8 mouse cellular contexts compared by ENCODE assay signal in genomic region chr10:91270955-91271741, GRCm38 (mm10).
DNase-seq lines count a peak whose midpoint lies in the region; ATAC-seq and TF ChIP-seq lines count a peak whose summit lies in the region.

No protein-coding gene starts in this region.

- H3K9ac ChIP-seq in CH12.LX (ENCODE audit: insufficient read depth, low read depth): peak overlapping the region; percentile 53
- H3K9ac ChIP-seq in forebrain, embryonic 11.5 days (ENCODE audit: low read length): no peak overlapping the region; the same call in 1 of the 2 replicates
- H3K9ac ChIP-seq in heart, embryonic 16.5 days (ENCODE audit: low read length): peak overlapping the region; percentile 51
- H3K9ac ChIP-seq in liver, embryonic 13.5 days: no peak overlapping the region
- no peak overlapping the region for H3K9ac ChIP-seq in stomach, embryonic 15.5 days

- TF ChIP-seq POLR2A in CH12.LX (IDR thresholded peaks at IDR 0.05; ENCODE audit: low read depth, low read length): no peak

- H3K4me3 ChIP-seq in CH12.LX (replicated peaks in 1 of 3; ENCODE audit: low read depth in 2 of 3, low read length in 2 of 3, poor library complexity in 1 of 3): peak overlapping the region in 2 of 3 experiments; percentile 12 to 36
- H3K4me3 ChIP-seq in forebrain, embryonic 11.5 days (ENCODE audit: low read depth, low read length): no peak overlapping the region
- peak overlapping the region; percentile 38 for H3K4me3 ChIP-seq in heart, embryonic 16.5 days (ENCODE audit: low read length)
- H3K4me3 ChIP-seq in liver, embryonic 13.5 days (replicated peaks): peak overlapping the region; percentile 40
- peak overlapping the region; percentile 17; the same call in 1 of the 2 replicates for H3K4me3 ChIP-seq in stomach, embryonic 15.5 days (replicated peaks)

- no peaks in the 10 kb centered on the region for H3K79me2 ChIP-seq in CH12.LX (replicated peaks; ENCODE audit: control insufficient read depth, extremely low read depth, insufficient read depth, poor library complexity, severe bottlenecking)

- TF ChIP-seq CTCF in CH12.LX (conservative IDR thresholded peaks at IDR 0.05 in 1 of 2, IDR thresholded peaks at IDR 0.05 in 1 of 2; ENCODE audit: low read depth in 2 of 2, low read length in 2 of 2): peak; percentile 83 to 99

- H3K4me2 ChIP-seq in CH12.LX (ENCODE audit: insufficient read depth, low read depth, poor library complexity, severe bottlenecking): peak overlapping the region; percentile 92
- H3K4me2 ChIP-seq in forebrain, embryonic 11.5 days (ENCODE audit: low read depth, low read length, severe bottlenecking): peak overlapping the region; percentile 18; the same call in 1 of the 2 replicates
- peak overlapping the region; percentile 63 for H3K4me2 ChIP-seq in heart, embryonic 16.5 days (ENCODE audit: low read depth, low read length)
- peak overlapping the region; percentile 67 for H3K4me2 ChIP-seq in liver, embryonic 13.5 days
- H3K4me2 ChIP-seq in stomach, embryonic 15.5 days: peak overlapping the region; percentile 37

- peak; percentile 64 for ATAC-seq in forebrain, embryonic 11.5 days (replicated peaks; ENCODE audit: low FRiP score)
- peak; percentile 57; the same call in 1 of the 2 replicates for ATAC-seq in heart, embryonic 16.5 days (replicated peaks; ENCODE audit: extremely low read depth, insufficient read depth, low FRiP score)
- peak; percentile 55 for ATAC-seq in liver, embryonic 13.5 days (ENCODE audit: low read depth)
- 0 out of 2 replicates have a peak, but pooled peaks have one; percentile 50 for ATAC-seq in stomach, embryonic 15.5 days (ENCODE audit: insufficient read depth, low FRiP score, low read depth)

- 14% methylated on average over 14 of the region's 14 CpGs for WGBS in forebrain, embryonic 11.5 days
- 10% methylated on average over 14 of the region's 14 CpGs for WGBS in heart, embryonic 16.5 days
- 7% methylated on average over 14 of the region's 14 CpGs for WGBS in liver, embryonic 13.5 days (ENCODE audit: insufficient replicate concordance)
- 9% methylated on average over 14 of the region's 14 CpGs for WGBS in stomach, embryonic 15.5 days

- TF ChIP-seq EP300 in CH12.LX (IDR thresholded peaks at IDR 0.05; ENCODE audit: low read length): no peak

- no peaks in the 10 kb centered on the region for H3K9me3 ChIP-seq in CH12.LX (replicated peaks; ENCODE audit: low read length)
- H3K9me3 ChIP-seq in forebrain, embryonic 11.5 days (ENCODE audit: control insufficient read depth, low read length): no peaks in the 10 kb centered on the region
- no peaks in the 10 kb centered on the region for H3K9me3 ChIP-seq in heart, embryonic 16.5 days (replicated peaks; ENCODE audit: control insufficient read depth, low read length)
- no peaks in the 10 kb centered on the region for H3K9me3 ChIP-seq in liver, embryonic 13.5 days (replicated peaks)
- no peaks in the 10 kb centered on the region for H3K9me3 ChIP-seq in stomach, embryonic 15.5 days

- no peak overlapping the region for H3K27ac ChIP-seq in CH12.LX (ENCODE audit: insufficient read depth, low read depth)
- H3K27ac ChIP-seq in forebrain, embryonic 11.5 days (ENCODE audit: low read depth, low read length): no peak overlapping the region
- no peak overlapping the region for H3K27ac ChIP-seq in heart, embryonic 16.5 days (ENCODE audit: low read length)
- no peak overlapping the region; the same call in 1 of the 2 replicates for H3K27ac ChIP-seq in liver, embryonic 13.5 days
- no peak overlapping the region for H3K27ac ChIP-seq in stomach, embryonic 15.5 days

- H3K4me1 ChIP-seq in CH12.LX (ENCODE audit: control insufficient read depth in 1 of 2, insufficient read depth in 2 of 2): peaks cover 6 to 11% of the 10 kb centered on the region in 2 experiments
- H3K4me1 ChIP-seq in forebrain, embryonic 11.5 days (replicated peaks; ENCODE audit: control insufficient read depth, insufficient read depth, low read length): no peaks in the 10 kb centered on the region; the same call in 1 of the 2 replicates
- peaks cover 6% of the 10 kb centered on the region; the same call in 1 of the 2 replicates for H3K4me1 ChIP-seq in heart, embryonic 16.5 days (ENCODE audit: control insufficient read depth, insufficient read depth, low read length)
- H3K4me1 ChIP-seq in liver, embryonic 13.5 days (replicated peaks): peaks cover 12% of the 10 kb centered on the region
- peaks cover 11% of the 10 kb centered on the region; the same call in 1 of the 2 replicates for H3K4me1 ChIP-seq in stomach, embryonic 15.5 days

- in situ Hi-C loops in CH12.LX (cut with MboI; ENCODE audit: low pct_ligation_motif_present, low pct_unique_long_range_greater_than_20kb, low sequenced_read_pairs): loop anchor here (25.0 kb wide), 1 partner anchor 1741 kb away; no protein-coding TSS in a partner anchor

- peak; percentile 89 for TF ChIP-seq RAD21 in CH12.LX (IDR thresholded peaks at IDR 0.05; ENCODE audit: low read depth, low read length)

- H3K27me3 ChIP-seq in CH12.LX (replicated peaks): no peaks in the 10 kb centered on the region
- H3K27me3 ChIP-seq in forebrain, embryonic 11.5 days (ENCODE audit: control insufficient read depth, insufficient read depth, low read length): no peaks in the 10 kb centered on the region
- no peaks in the 10 kb centered on the region for H3K27me3 ChIP-seq in heart, embryonic 16.5 days (ENCODE audit: control insufficient read depth, insufficient read depth, low read length)
- H3K27me3 ChIP-seq in liver, embryonic 13.5 days: no peaks in the 10 kb centered on the region
- no peaks in the 10 kb centered on the region for H3K27me3 ChIP-seq in stomach, embryonic 15.5 days (replicated peaks)

- peak; percentile 91 for DNase-seq in CH12.LX (ENCODE audit: extremely low read depth)
- DNase-seq in c-Kit-positive CD71-positive TER-119-negative erythroid progenitor cells, embryonic 14.5 days (ENCODE audit: low read depth): peak; percentile 89
- DNase-seq in forebrain, embryonic 11.5 days (ENCODE audit: low spot score): peak; percentile 92
- DNase-seq in kidney, postnatal 25 days: peak; percentile 82 to 87
- peak; percentile 61 for DNase-seq in liver, embryonic 13.5 days
- peak; percentile 91 for DNase-seq in neural tube, embryonic 10.5 days (ENCODE audit: extremely low spot score, low spot score)

- H3K36me3 ChIP-seq in CH12.LX (replicated peaks in 1 of 2; ENCODE audit: control insufficient read depth in 1 of 2, insufficient read depth in 1 of 2, low read length in 1 of 2): no peaks in the 10 kb centered on the region
- no peaks in the 10 kb centered on the region for H3K36me3 ChIP-seq in forebrain, embryonic 11.5 days (ENCODE audit: control insufficient read depth, insufficient read depth, low read length)
- no peaks in the 10 kb centered on the region for H3K36me3 ChIP-seq in heart, embryonic 16.5 days (ENCODE audit: control insufficient read depth, insufficient read depth)
- no peaks in the 10 kb centered on the region for H3K36me3 ChIP-seq in liver, embryonic 13.5 days
- no peaks in the 10 kb centered on the region for H3K36me3 ChIP-seq in stomach, embryonic 15.5 days

- dilution Hi-C loops in CH12.LX (cut with MboI; ENCODE audit: extremely low pct_ligation_motif_present, extremely low pct_unique_long_range_greater_than_20kb, low sequenced_read_pairs): no loop called here

TF ChIP-seq in CH12.LX, 34 proteins besides CTCF, POLR2A, EP300 and RAD21:
- TF ChIP-seq SIN3A (IDR thresholded peaks at IDR 0.05; ENCODE audit: low read length): peak; percentile 27; the same call in 1 of the 2 replicates
- TF ChIP-seq MAX (IDR thresholded peaks at IDR 0.05; ENCODE audit: low read length): peak; percentile 12; the same call in 1 of the 2 replicates
- TF ChIP-seq IRF4 (IDR thresholded peaks at IDR 0.05; ENCODE audit: low read depth, low read length): 0 out of 2 replicates have a peak, but pooled peaks have one; percentile 20
- peak; percentile 60; the same call in 1 of the 2 replicates for TF ChIP-seq NELFE (IDR thresholded peaks at IDR 0.05; ENCODE audit: low read depth, low read length)
- TF ChIP-seq SMC3 (IDR thresholded peaks at IDR 0.05; ENCODE audit: low read depth, low read length): peak; percentile 61
- no peak for TF ChIP-seq KAT2A (IDR thresholded peaks at IDR 0.05; ENCODE audit: insufficient replicate concordance, low read length)

Comparison
In these comparisons a context has a peak if more than half of its experiments do, and no peak if none do; other contexts are left out.
1. H3K4me2 ChIP-seq: peak in every context shown above with its lines; median percentile 92 in CH12.LX; 67 in liver, embryonic 13.5 days; 63 in heart, embryonic 16.5 days; 37 in stomach, embryonic 15.5 days; 18 in forebrain, embryonic 11.5 days.
2. H3K9ac ChIP-seq: peak in CH12.LX (single experiment) and heart, embryonic 16.5 days (single experiment); none in forebrain, embryonic 11.5 days (single experiment), liver, embryonic 13.5 days (single experiment) and stomach, embryonic 15.5 days (single experiment).
3. Peak in every context shown above with its lines, with median percentiles within 50 percentile points of each other: DNase-seq and ATAC-seq.